Mouse (Mus musculus) layer of hippocampus, adult 11-12 months (tissue): ENCODE results near the gene Esr2.
A peak's percentile ranks its signal among the peaks of the same experiment; 100 is the strongest.
"Not testable (repeated sequence)": the region's sequence is repeated elsewhere in the genome, so short reads cannot be mapped to it uniquely, and the experiment has no call there.

ENCODE experiments used
- DNase-seq: peaks from one replicate; pipeline ENCODE4 v3.0.0; 2022; ENCODE audit warnings: low spot score

The Esr2 gene

GRCm38 (mm10) chr12:76152389-76152788 is 24.7 kb downstream of the Esr2 start:
- not testable (repeated sequence) for DNase-seq

GRCm38 (mm10) chr12:76136701-76137100 is 40.4 kb downstream of the Esr2 start:
- no peak for DNase-seq

GRCm38 (mm10) chr12:76133081-76133480 is 44.0 kb downstream of the Esr2 start:
- DNase-seq, result not testable (repeated sequence)

- DNase-seq, result no peak
Measured at GRCm38 (mm10) chr12:76132591-76132990, 44.5 kb downstream of the Esr2 start.

GRCm38 (mm10) chr12:76130891-76131290 is 46.2 kb downstream of the Esr2 start:
- no peak for DNase-seq

- DNase-seq, result no peak
Measured at GRCm38 (mm10) chr12:76130281-76130680, 46.8 kb downstream of the Esr2 start.

GRCm38 (mm10) chr12:76128831-76129230 is 48.2 kb downstream of the Esr2 start:
- DNase-seq, result no peak

- DNase-seq, result no peak
Measured at GRCm38 (mm10) chr12:76128306-76128705, 48.8 kb downstream of the Esr2 start.

- DNase-seq, result no peak
Measured at GRCm38 (mm10) chr12:76123223-76123622, 53.8 kb downstream of the Esr2 start.

GRCm38 (mm10) chr12:76117632-76118153 is 59.4 kb downstream of the Esr2 start:
- DNase-seq, result no peak

- DNase-seq, result no peak
Measured at GRCm38 (mm10) chr12:76116577-76116976, 60.5 kb downstream of the Esr2 start.

- DNase-seq, result no peak
Measured at GRCm38 (mm10) chr12:76111046-76111445, 66.0 kb downstream of the Esr2 start.

GRCm38 (mm10) chr12:76109646-76110405 is 67.2 kb downstream of the Esr2 start:
- no peak for DNase-seq

GRCm38 (mm10) chr12:76104596-76105351 is 72.3 kb downstream of the Esr2 start:
- DNase-seq, result no peak

GRCm38 (mm10) chr12:76102621-76103020 is 74.4 kb downstream of the Esr2 start:
- DNase-seq, result peak; percentile 43

- no peak for DNase-seq
Measured at GRCm38 (mm10) chr12:76095117-76096035, 81.7 kb downstream of the Esr2 start.

GRCm38 (mm10) chr12:76093613-76094588 is 83.2 kb downstream of the Esr2 start:
- no peak for DNase-seq

GRCm38 (mm10) chr12:76092789-76093466 is 84.1 kb downstream of the Esr2 start:
- no peak for DNase-seq

GRCm38 (mm10) chr12:76087025-76087424 is 90.0 kb downstream of the Esr2 start:
- DNase-seq, result no peak
